Mouse (Mus musculus) midbrain, embryonic 12.5 days (tissue): ENCODE data around the gene Sympk. TPM values are rescaled to one million over a fixed set of nuclear protein-coding genes. Genes with fewer than 3 reads are reported as not detected.
A peak's percentile ranks its signal among the peaks of the same experiment; 100 is the strongest.

Experiments used
- ATAC-seq: fragments of 200-750 bp; cut with Nextera tagmentation; 2 replicates; pipeline ENCODE4 v1.8.0; 2017; ENCODE audit warnings: low read depth, moderate TSS enrichment, moderate library complexity; ENCODE audit not compliant: low FRiP score
- H3K27ac ChIP-seq: fragments of 300-500 bp; sonication (generic); replicated peaks from 2 replicates; pipeline ENCODE4 v1.5.1; 2016; ENCODE audit warnings: mild to moderate bottlenecking
- H3K27me3 ChIP-seq: fragments of 300-500 bp; sonication (generic); 2 replicates; pipeline ENCODE4 v1.6.1; 2016; ENCODE audit warnings: mild to moderate bottlenecking
- H3K36me3 ChIP-seq: fragments of 300-500 bp; sonication (generic); 2 replicates; pipeline ENCODE4 v1.6.1; 2016
- H3K4me1 ChIP-seq: fragments of 300-500 bp; sonication (generic); 2 replicates; pipeline ENCODE4 v1.6.1; 2016
- H3K4me2 ChIP-seq: fragments of 300-500 bp; sonication (generic); replicated peaks from 2 replicates; pipeline ENCODE4 v1.6.1; 2016; ENCODE audit warnings: mild to moderate bottlenecking, moderate library complexity
- H3K4me3 ChIP-seq: fragments of 300-500 bp; sonication (generic); 2 replicates; pipeline ENCODE4 v1.5.1; 2016; ENCODE audit warnings: mild to moderate bottlenecking
- H3K9ac ChIP-seq: fragments of 300-500 bp; sonication (generic); replicated peaks from 2 replicates; pipeline ENCODE4 v1.6.1; 2016; ENCODE audit warnings: mild to moderate bottlenecking, moderate library complexity
- H3K9me3 ChIP-seq: fragments of 300-500 bp; sonication (generic); 2 replicates; pipeline ENCODE4 v1.6.1; 2016; ENCODE audit warnings: mild to moderate bottlenecking
- whole genome bisulfite sequencing: fragments of 180-500 bp; shearing (Covaris S2); methylation state at CpG from one replicate; pipeline ENCODE4 v1.1.7; 2016; 5-methylcytosine and 5-hydroxymethylcytosine counted together
- polyA plus RNA-seq: library from polyadenylated mRNA; unstranded; fragments of >200 nt; fragmentation: Nextera tagmentation; extraction: Ambion mirVana; gene quantifications from 2 replicates; pipeline ENCODE4 v1.2.1, GENCODE M21; 2016

Gene Sympk
- polyA plus RNA-seq, 1 experiment from 2014 or later: 53.5 TPM

DNA sequence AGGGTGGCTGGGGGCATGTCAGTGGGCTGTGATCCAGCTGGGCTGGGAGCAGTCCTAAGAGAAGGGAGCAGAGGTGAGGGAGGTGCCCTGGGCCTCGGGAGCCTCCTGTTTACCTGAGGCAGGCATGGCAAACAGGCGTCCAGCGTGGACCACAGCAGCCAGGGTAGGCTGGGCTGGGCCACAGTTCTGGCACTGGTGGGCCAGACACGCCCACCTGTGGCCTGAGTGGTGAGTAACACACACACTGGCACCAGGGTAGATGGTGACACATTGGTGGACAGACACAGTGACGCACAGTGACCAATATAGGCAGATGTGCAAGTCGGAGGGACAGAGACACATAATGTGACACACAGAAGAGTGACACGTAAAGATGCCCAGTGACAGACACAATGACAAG is 13.6 kb upstream of the Sympk start:
- Histone ChIP-seq H3K4me1 (peaks cover 28% of the 10 kb centered on the region), H3K27me3 (no peaks in the 10 kb centered on the region), H3K4me2 (no peak overlapping the region), H3K27ac (no peak overlapping the region; the same call in 1 of the 2 replicates), H3K9ac (no peak overlapping the region), H3K36me3 (peaks cover 17% of the 10 kb centered on the region), H3K9me3 (no peaks in the 10 kb centered on the region), H3K4me3 (no peak overlapping the region)
- ATAC-seq: no peak
- WGBS: 83% methylated on average over 7 of the region's 7 CpGs

DNA sequence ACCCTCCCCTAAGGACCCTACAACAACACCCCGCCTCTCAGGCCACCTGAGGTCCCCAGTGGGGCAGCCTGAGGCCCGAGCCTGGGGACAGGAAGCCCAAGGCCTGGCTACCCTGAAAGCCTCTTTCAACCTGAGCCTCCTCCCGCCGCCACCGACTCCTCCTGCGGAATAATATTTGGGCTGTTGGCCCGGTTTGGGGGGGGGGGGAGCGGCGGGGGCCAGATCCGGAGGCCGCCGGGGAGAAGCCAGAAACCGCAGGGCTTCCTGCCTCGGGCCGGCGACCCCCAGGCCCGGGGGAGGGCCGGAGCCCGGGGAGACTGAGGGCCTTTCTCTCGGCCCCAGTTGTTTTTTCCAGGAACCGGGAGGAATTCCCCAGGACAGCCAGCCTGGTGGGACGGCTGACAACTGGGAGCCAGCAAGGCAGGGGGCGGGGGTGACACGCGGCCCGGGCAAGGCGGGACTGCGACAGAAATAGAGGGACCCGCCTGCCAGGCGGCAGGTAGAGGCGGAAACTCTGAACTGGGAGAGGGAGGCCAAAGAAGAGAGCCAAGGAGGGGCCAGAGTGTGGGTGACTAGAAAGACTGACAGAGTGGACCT is 12.1 kb upstream of the Sympk start:
- Histone ChIP-seq H3K9ac (peak overlapping the region; percentile 64), H3K4me3 (peak overlapping the region; percentile 32), H3K4me2 (peak overlapping the region; percentile 57), H3K4me1 (peaks cover 13% of the 10 kb centered on the region), H3K27me3 (no peaks in the 10 kb centered on the region), H3K36me3 (peaks cover 4% of the 10 kb centered on the region; the same call in 1 of the 2 replicates), H3K9me3 (no peaks in the 10 kb centered on the region), H3K27ac (no peak overlapping the region)
- peak; percentile 47; the same call in 1 of the 2 replicates for ATAC-seq
- 3% methylated on average over 31 of the region's 31 CpGs for WGBS

DNA sequence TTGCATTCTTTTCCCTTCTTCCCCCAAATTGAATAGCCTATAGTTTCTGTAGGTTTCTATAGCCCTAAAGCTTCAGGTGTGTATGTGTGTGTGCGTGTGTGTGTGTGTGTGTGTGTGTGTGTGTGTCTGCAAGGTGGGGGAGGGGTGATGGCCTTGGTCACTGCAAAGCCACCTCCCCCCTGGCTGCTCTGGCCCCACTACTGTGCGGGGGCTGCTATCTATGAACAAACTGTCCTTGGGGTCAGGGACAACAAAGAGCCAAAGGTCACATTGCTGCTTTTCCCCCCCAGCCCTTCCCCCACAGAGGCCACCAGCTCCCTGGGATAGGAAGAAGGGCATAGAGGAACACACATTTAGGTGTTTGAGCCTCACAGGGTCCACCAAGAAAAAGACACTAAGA is 11.3 kb upstream of the Sympk start:
- Histone ChIP-seq H3K27me3 (no peaks in the 10 kb centered on the region), H3K27ac (no peak overlapping the region), H3K4me1 (peaks cover 9% of the 10 kb centered on the region), H3K9me3 (no peaks in the 10 kb centered on the region), H3K4me2 (no peak overlapping the region), H3K36me3 (no peaks in the 10 kb centered on the region), H3K9ac (no peak overlapping the region), H3K4me3 (no peak overlapping the region)
- WGBS: 82% methylated on average over 1 of the region's 2 CpGs
- ATAC-seq: no peak

DNA sequence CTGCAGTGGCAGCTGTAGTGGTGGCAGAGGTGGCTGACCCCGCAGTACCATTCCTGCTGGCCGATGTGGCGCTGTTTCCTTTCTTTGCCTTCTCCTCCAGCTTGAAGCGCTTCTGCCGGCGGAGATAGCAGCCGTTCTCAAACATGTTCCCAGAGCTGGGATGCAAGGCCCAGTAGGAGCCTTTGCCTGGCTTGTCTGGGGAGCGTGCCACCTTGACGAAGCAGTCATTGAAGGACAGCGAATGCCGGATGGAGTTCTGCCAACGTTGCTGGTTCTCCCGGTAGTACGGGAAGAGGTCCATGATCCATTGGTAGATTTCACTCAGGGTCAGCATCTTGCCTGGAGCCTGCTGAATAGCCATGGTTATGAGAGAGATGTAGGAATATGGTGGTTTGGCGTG is 9.7 kb upstream of the Sympk start:
- H3K27ac ChIP-seq: no peak overlapping the region
- WGBS: 62% methylated on average over 15 of the region's 15 CpGs
- no peaks in the 10 kb centered on the region for H3K36me3 ChIP-seq
- peaks cover 9% of the 10 kb centered on the region for H3K4me1 ChIP-seq
- H3K9me3 ChIP-seq: no peaks in the 10 kb centered on the region
- H3K4me2 ChIP-seq: no peak overlapping the region
- no peak overlapping the region for H3K9ac ChIP-seq
- H3K4me3 ChIP-seq: no peak overlapping the region
- ATAC-seq: no peak
- H3K27me3 ChIP-seq: no peaks in the 10 kb centered on the region

DNA sequence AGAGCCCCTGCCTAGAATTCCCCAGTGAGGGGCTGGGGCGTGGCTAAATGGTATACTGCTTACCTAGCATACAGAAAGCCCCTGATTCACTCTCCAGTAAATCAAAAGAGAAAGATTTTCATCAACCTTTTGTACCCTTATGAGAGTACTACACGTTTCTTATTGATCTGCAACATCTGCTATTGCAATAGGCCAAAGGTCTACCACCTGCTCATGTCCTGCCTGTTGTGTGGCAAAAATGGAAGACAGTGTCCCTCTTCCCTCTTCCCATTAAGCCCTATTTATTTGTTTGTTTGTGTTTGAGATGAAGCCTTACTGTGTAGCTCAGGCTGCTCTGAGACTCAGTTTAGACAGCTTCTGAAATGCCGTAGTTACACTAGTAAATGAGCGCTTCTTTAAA is 8.1 kb upstream of the Sympk start:
- ATAC-seq: no peak
- Histone ChIP-seq H3K9ac (no peak overlapping the region), H3K27ac (no peak overlapping the region), H3K4me1 (peaks cover 9% of the 10 kb centered on the region), H3K9me3 (no peaks in the 10 kb centered on the region), H3K27me3 (peaks cover 12% of the 10 kb centered on the region), H3K4me2 (no peak overlapping the region), H3K36me3 (no peaks in the 10 kb centered on the region), H3K4me3 (no peak overlapping the region)
- WGBS: 88% methylated on average over 4 of the region's 4 CpGs

DNA sequence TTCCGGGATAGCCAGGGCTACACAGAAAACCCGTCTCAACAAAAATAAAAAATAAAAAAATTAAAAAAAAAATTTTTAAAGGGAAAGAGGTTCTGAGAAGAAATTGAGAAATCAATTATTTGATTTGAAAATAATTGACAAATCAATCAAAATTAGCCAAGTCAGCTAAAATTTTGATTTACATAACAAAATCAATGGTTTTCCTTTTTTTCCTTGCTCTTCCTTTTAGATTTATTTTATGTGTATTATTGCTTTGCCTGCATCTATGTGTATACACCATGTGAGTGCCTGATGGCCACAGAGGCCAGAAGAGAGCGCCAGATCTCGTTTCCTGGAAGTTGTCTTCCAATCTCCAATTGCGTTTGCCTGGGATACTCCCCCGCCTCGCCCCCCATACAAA is 6.3 kb upstream of the Sympk start:
- 91% methylated on average over 7 of the region's 7 CpGs for WGBS
- H3K4me1 ChIP-seq: no peaks in the 10 kb centered on the region
- no peaks in the 10 kb centered on the region for H3K36me3 ChIP-seq
- no peak overlapping the region for H3K4me2 ChIP-seq
- no peak overlapping the region for H3K4me3 ChIP-seq
- no peak overlapping the region for H3K27ac ChIP-seq
- no peak overlapping the region for H3K9ac ChIP-seq
- ATAC-seq: no peak
- peaks cover 31% of the 10 kb centered on the region for H3K27me3 ChIP-seq
- no peaks in the 10 kb centered on the region for H3K9me3 ChIP-seq

DNA sequence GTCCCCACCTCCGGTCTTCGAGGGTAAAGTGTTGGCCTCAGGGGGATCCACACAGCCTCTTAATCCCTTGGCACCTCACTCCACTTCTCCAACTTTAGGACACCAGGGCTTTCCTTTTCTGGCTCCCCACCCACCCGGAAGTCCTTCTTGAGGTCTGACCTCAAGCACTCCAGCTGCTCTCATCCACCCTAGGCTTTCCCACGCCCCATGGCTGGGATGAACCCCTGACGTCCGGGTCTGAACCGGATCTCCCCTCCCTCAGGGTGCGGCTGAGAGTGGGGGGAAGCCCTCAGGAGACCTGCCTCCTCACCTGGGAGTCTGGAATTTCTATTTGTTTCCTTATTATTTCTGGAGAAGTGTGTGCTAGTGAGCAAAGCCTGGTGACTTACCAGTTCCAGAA is 3.1 kb upstream of the Sympk start:
- H3K4me2 ChIP-seq: no peak overlapping the region
- 22% methylated on average over 8 of the region's 8 CpGs for WGBS
- H3K27me3 ChIP-seq: peaks cover 40% of the 10 kb centered on the region
- no peak overlapping the region for H3K9ac ChIP-seq
- H3K27ac ChIP-seq: no peak overlapping the region
- H3K4me1 ChIP-seq: peaks cover 14% of the 10 kb centered on the region
- no peak for ATAC-seq
- H3K4me3 ChIP-seq: no peak overlapping the region
- H3K36me3 ChIP-seq: no peaks in the 10 kb centered on the region
- no peaks in the 10 kb centered on the region for H3K9me3 ChIP-seq

DNA sequence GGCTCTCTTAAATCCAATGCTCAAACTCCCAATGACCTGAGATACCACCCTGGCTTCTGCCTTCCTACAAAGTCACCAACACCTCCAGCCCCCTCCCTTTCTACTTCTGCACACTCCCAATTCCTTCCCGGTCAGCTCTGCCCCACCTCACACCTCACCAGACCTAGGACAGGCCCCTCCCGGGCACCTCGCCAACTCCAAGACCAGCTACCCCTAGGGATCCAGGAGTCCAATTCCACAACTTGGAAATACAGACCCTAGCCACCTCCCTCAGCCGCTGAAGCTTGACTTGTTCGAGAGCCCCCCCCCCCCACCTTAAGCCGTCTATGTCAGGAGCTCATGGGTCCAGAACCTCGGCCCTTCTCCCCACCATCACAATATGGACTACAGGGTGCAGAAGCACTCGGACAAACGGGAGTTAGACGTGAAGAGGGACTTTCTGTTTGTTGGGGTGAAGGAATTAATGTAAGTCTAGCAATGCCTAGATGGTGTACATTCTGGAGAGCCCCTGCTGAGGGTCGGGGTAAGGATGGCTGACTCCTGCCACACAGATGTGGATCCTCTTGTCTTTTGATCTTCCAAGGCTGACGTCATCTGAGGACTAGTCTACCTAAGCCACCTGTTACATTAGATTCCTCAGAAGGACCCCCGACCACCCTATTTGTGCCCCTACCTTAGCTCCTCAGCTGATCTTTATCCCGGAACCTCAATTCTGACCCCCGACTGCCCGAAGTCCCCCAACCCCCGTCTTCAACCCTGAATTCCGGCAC is 1.8 kb upstream of the Sympk start:
- Histone ChIP-seq H3K4me1 (peaks cover 17% of the 10 kb centered on the region), H3K27me3 (peaks cover 40% of the 10 kb centered on the region), H3K4me2 (no peak overlapping the region), H3K36me3 (no peaks in the 10 kb centered on the region), H3K9ac (no peak overlapping the region), H3K9me3 (no peaks in the 10 kb centered on the region), H3K4me3 (no peak overlapping the region), H3K27ac (no peak overlapping the region)
- no peak for ATAC-seq
- WGBS: 68% methylated on average over 18 of the region's 18 CpGs

DNA sequence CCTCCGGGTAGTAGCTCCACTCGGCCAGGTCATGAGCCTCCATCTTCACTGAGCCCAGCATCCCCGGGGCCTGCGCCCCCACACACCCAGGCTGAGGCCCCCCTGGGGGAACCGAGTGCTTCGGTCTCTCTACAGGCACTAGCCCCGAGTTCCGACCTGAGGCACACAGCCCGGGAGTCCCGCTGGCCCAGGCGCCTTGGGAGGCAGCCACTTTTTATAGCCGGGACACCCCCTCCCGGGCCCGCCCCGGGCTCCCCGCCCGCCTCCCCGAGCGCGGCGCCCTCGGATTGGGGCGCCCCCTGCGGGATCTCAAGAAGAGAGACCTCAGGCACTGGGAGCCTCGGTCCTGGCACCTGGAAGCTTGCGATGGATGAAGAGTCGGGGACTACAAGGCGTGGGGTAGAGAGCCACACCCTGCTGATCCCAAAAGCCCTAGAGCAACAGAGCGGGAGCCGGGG is 791 bp upstream of the Sympk start, which contains the start of gene Foxa3:
Gene Foxa3 (minus strand): TSS at position 182 of the 458 bp plus-strand sequence.
- ATAC-seq: peak; percentile 27
- Histone ChIP-seq H3K4me1 (peaks cover 17% of the 10 kb centered on the region), H3K9me3 (no peaks in the 10 kb centered on the region), H3K9ac (peak within 1 kb of the TSS; percentile 90), H3K27ac (peak within 1 kb of the TSS; percentile 56), H3K27me3 (peaks cover 40% of the 10 kb centered on the region), H3K4me2 (peak within 1 kb of the TSS; percentile 86), H3K36me3 (no peaks in the 10 kb centered on the region), H3K4me3 (peak within 1 kb of the TSS; percentile 96)
- WGBS: 7% methylated on average over 30 of the region's 30 CpGs

DNA sequence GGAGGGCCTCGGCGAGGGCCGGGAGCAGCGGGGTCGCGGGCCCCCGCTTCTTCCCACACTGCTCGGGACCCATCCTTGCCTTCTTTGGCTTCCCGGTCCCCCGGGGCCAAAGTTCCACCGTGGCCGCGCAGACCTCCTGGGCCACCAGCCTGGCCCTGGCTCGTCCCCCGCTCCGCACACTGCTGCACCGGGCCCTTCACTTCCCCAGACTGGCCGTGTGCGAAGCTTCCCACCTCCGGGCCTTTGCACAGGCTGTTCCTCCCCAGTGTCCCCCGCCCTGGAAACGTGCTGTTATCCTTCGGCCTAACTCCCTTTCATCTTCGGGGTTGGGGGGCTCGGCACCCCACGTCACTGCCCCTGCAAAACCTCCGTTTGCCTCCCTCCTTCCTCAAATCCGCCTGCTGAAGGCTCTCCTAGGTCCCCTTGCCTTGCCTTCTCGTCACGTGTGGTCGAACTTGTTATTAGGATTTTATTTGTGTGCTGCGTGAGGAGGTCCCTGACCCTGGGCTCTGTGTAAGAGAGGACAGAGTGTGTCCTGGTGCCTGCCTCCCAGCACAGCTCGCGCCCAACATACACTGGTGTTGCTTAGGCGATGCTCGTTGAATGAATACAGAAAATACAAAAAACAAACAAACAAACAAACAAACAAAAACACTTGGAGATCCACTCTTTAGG is 541 bp downstream of the Sympk start:
- Histone ChIP-seq H3K4me2 (peak overlapping the region; percentile 86), H3K27ac (peak overlapping the region; percentile 56), H3K27me3 (peaks cover 40% of the 10 kb centered on the region), H3K9me3 (no peaks in the 10 kb centered on the region), H3K4me3 (peak overlapping the region; percentile 96), H3K36me3 (peaks cover 13% of the 10 kb centered on the region), H3K4me1 (peaks cover 17% of the 10 kb centered on the region), H3K9ac (peak overlapping the region; percentile 90)
- peak; percentile 68 for ATAC-seq
- WGBS: 2% methylated on average over 35 of the region's 36 CpGs

DNA sequence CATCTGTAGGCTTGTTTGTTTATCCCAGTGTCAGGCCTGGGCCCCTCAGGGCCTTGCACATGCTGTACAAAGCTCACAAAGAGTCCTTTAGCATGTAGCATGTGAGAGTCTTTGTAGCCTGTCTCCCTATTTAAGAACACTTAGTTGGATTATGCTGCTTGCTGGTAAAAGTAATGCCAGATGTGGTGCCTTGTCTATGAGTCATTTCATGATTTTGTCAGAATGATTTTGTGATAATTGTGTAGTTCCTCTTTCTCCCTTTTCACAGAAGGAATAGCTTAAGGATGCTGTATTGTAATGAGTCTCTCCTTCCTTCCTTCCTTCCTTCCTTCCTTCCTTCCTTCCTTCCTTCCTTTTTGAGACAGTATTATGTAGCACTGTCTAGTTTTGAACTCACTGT is 3.9 kb downstream of the Sympk start:
- no peak overlapping the region for H3K4me2 ChIP-seq
- no peak overlapping the region for H3K4me3 ChIP-seq
- ATAC-seq: no peak
- H3K9ac ChIP-seq: no peak overlapping the region
- peaks cover 46% of the 10 kb centered on the region for H3K36me3 ChIP-seq
- H3K9me3 ChIP-seq: no peaks in the 10 kb centered on the region
- H3K4me1 ChIP-seq: peaks cover 17% of the 10 kb centered on the region
- no peak overlapping the region for H3K27ac ChIP-seq
- H3K27me3 ChIP-seq: peaks cover 8% of the 10 kb centered on the region

DNA sequence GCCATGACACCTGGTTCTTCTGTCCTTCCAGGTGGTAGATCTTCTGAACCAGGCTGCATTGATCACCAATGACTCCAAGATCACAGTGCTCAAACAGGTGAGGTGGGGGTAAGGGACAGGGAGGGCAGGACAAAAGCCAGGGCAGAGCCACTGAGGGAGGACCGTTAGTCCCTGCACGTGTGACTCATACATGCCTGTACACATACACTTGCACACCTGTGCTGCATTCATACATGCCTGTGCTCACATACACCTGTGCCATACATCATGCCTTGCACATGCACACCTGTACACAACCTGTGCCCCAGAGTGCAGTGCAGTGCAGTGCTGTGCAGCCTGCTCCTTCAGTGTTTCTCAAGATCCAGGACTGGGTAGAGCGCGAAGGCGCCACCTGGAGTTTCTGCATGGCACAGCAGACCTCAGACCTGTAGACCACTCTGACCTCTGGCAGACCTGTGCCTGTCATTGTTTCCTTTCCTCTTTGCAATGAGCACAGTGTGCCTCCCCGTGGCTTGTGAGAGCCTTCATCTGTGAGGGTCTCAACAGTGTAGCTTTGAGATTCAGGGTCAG is 5.0 kb downstream of the Sympk start:
- WGBS: 64% methylated on average over 6 of the region's 6 CpGs
- ATAC-seq: peak; percentile 39
- no peak overlapping the region for H3K27ac ChIP-seq
- H3K4me1 ChIP-seq: peaks cover 17% of the 10 kb centered on the region
- peaks cover 55% of the 10 kb centered on the region for H3K36me3 ChIP-seq
- H3K4me2 ChIP-seq: no peak overlapping the region
- H3K9ac ChIP-seq: no peak overlapping the region
- H3K27me3 ChIP-seq: no peaks in the 10 kb centered on the region
- no peak overlapping the region for H3K4me3 ChIP-seq
- no peaks in the 10 kb centered on the region for H3K9me3 ChIP-seq
